Mouse (Mus musculus): Measurements from ENCODE around the gene Ncbp2. TPM values are rescaled to one million over a fixed set of nuclear protein-coding genes. Genes with fewer than 3 reads are reported as not detected.
A peak's percentile ranks its signal among the peaks of the same experiment; 100 is the strongest.
"Not testable (repeated sequence)": the region's sequence is repeated elsewhere in the genome, so short reads cannot be mapped to it uniquely, and the experiment has no call there.

Ncbp2 gene
- polyA plus RNA-seq, 1 experiment from 2014 or later, result 66.7 TPM

DNA sequence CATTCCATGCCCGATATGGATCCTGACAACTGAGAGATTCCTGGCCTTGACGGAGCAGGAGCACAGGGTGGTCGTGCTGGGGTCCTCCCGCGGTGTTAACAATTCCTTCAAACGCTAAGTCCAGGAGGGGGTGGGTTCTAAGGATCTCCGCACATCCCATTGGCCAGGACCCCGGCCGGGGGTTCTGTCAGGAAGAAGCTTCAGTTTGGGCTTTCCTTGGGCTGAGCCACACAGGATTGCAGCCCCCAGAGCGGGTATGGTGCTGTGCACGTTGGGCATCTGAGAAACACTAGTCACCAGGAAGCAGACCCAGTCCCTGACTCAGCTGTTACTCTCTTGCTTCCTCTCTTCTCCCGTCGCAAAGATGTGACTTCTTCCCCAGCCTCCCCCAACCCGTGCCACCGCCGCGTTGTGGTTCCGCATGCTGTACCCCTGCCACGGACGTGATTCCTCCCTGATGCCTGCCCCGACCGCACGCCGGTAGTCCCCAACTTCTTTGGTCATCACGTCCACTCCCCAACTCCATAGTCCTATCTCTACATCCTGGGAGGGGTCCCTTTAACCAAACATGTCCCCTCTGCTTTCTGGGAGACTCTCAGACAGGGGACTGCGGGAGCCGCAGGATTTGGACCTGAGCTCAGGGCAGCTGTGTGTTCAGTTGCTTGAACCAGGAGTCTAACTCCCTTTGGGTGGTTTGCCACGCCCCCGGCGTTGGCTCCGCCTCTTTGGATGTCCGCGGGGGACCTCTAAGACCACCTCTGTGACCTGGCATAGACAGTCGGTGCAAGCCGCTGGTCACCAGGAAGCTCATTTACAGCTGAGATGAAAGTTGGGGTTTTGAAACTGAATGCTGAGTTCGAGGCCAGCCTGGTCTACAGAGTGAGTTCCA lies 13.0 kb upstream of the Ncbp2 start:
- H3K27ac ChIP-seq (replicated peaks), result no peak overlapping the region
- H3K4me1 ChIP-seq, result peaks cover 31% of the 10 kb centered on the region
- peaks cover 53% of the 10 kb centered on the region for H3K27me3 ChIP-seq (replicated peaks)
- peak overlapping the region; percentile 57 for H3K4me3 ChIP-seq
- H3K4me2 ChIP-seq, result peak overlapping the region; percentile 78
- no peak for ATAC-seq (ENCODE audit: extremely low read depth, insufficient number of reproducible peaks, low FRiP score, low TSS enrichment)
- H3K9me3 ChIP-seq, result no peaks in the 10 kb centered on the region
- no peaks in the 10 kb centered on the region for H3K36me3 ChIP-seq
- peak overlapping the region; percentile 73 for H3K9ac ChIP-seq
- 4% methylated on average over 36 of the region's 36 CpGs for WGBS

- ATAC-seq (ENCODE audit: extremely low read depth, insufficient number of reproducible peaks, low FRiP score, low TSS enrichment), result no peak
- no peak overlapping the region for H3K4me2 ChIP-seq
- H3K27ac ChIP-seq (replicated peaks), result no peak overlapping the region
- 76% methylated on average over 4 of the region's 4 CpGs for WGBS
- H3K4me1 ChIP-seq, result peaks cover 31% of the 10 kb centered on the region
- H3K9ac ChIP-seq, result no peak overlapping the region
- H3K27me3 ChIP-seq (replicated peaks), result peaks cover 43% of the 10 kb centered on the region
- H3K36me3 ChIP-seq, result no peaks in the 10 kb centered on the region
- no peak overlapping the region for H3K4me3 ChIP-seq
- H3K9me3 ChIP-seq, result no peaks in the 10 kb centered on the region
These were observed 11.7 kb upstream of the Ncbp2 start for GRCm38 (mm10) chr16:31936568-31936967.

DNA sequence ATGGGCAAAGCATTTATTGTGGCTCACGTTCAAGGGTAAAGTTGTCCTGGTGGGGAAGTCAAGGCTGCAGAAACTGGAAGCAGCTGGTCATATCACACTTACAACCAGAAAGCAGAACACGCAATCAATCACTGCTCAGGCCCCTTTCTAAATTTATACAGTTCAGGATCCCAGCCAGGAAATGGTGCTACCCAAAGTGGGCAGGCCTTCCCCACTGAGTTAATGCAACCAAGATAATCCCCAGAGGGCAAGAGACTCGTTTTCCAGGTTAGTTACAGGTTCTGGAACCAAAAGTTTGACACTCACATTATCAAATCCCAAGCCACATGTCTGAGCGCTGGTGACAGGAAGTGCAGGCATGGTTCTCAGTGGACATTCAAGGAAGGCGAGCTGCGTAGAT lies 9.5 kb upstream of the Ncbp2 start:
- 66% methylated on average over 6 of the region's 6 CpGs for WGBS
- Histone ChIP-seq H3K4me2 (no peak overlapping the region), H3K27me3 (replicated peaks) (peaks cover 28% of the 10 kb centered on the region), H3K36me3 (no peaks in the 10 kb centered on the region), H3K4me3 (no peak overlapping the region), H3K9me3 (no peaks in the 10 kb centered on the region), H3K27ac (replicated peaks) (no peak overlapping the region), H3K9ac (no peak overlapping the region), H3K4me1 (peaks cover 22% of the 10 kb centered on the region)
- no peak for ATAC-seq (ENCODE audit: extremely low read depth, insufficient number of reproducible peaks, low FRiP score, low TSS enrichment)

DNA sequence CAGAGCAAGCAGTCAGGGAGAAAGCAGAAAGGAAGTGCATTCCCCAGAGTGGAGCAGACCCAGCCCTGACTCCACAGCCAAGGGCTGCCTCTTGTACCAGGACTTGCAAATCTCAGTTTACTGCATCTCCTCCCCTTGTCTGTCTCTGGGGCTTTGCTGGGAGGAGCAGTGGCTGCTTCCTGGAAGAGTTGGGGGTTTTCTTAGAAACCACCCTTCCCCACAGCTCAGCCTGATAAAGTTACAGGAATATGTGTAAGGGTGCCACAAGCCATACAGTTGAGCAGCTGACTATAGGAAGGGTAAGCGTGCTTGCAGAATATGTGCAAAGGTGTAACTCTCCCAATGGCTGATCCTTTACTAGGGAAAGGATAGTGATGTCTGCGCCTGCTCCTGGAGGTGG lies 7.7 kb upstream of the Ncbp2 start:
- no peak for ATAC-seq (ENCODE audit: extremely low read depth, insufficient number of reproducible peaks, low FRiP score, low TSS enrichment)
- peaks cover 8% of the 10 kb centered on the region for H3K4me1 ChIP-seq
- H3K27ac ChIP-seq (replicated peaks), result no peak overlapping the region
- no peak overlapping the region for H3K9ac ChIP-seq
- no peaks in the 10 kb centered on the region for H3K9me3 ChIP-seq
- 59% methylated on average over 2 of the region's 2 CpGs for WGBS
- no peak overlapping the region for H3K4me3 ChIP-seq
- H3K36me3 ChIP-seq, result peaks cover 4% of the 10 kb centered on the region; the same call in 1 of the 2 replicates
- H3K4me2 ChIP-seq, result no peak overlapping the region
- H3K27me3 ChIP-seq (replicated peaks), result peaks cover 11% of the 10 kb centered on the region

GRCm38 (mm10) chr16:31943980-31944379 lies 4.3 kb upstream of the Ncbp2 start:
- Histone ChIP-seq H3K9ac (peak overlapping the region; percentile 38), H3K4me1 (peaks cover 28% of the 10 kb centered on the region), H3K9me3 (no peaks in the 10 kb centered on the region), H3K4me2 (no peak overlapping the region), H3K36me3 (peaks cover 8% of the 10 kb centered on the region; the same call in 1 of the 2 replicates), H3K27ac (replicated peaks) (no peak overlapping the region), H3K27me3 (replicated peaks) (no peaks in the 10 kb centered on the region), H3K4me3 (no peak overlapping the region)
- ATAC-seq (ENCODE audit: extremely low read depth, insufficient number of reproducible peaks, low FRiP score, low TSS enrichment), result no peak
- WGBS, result 4% methylated on average over 10 of the region's 10 CpGs

DNA sequence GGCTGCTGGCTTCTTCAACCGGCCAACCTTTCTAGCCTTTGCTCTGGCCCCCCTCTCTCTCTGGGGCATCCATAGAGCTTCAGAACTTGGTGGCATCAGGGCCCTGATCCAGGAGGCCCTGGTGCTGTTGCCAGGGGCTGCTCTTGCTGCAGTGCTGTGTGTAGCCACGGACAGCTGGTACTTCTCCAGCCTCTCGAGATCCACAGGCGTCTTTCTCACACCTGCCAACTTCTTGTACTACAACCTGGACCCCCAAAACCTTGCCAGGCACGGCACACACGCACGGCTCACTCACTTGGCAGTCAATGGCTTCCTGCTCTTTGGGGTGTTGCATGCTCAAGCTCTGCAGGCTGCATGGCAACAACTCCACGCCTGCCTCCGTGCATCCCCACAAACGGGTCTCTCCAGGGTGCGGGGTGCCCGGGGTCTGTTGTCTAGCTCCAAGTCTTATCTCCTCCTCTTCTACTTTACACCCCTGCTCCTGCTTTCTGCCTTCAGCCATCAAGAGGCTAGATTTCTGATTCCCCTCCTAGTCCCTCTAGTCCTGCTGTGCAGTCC lies 3.5 kb upstream of the Ncbp2 start:
- no peak for ATAC-seq (ENCODE audit: extremely low read depth, insufficient number of reproducible peaks, low FRiP score, low TSS enrichment)
- 77% methylated on average over 12 of the region's 12 CpGs for WGBS
- Histone ChIP-seq H3K27me3 (replicated peaks) (no peaks in the 10 kb centered on the region), H3K4me2 (no peak overlapping the region), H3K36me3 (peaks cover 8% of the 10 kb centered on the region; the same call in 1 of the 2 replicates), H3K4me1 (peaks cover 36% of the 10 kb centered on the region), H3K27ac (replicated peaks) (no peak overlapping the region), H3K4me3 (no peak overlapping the region), H3K9ac (no peak overlapping the region), H3K9me3 (no peaks in the 10 kb centered on the region)

DNA sequence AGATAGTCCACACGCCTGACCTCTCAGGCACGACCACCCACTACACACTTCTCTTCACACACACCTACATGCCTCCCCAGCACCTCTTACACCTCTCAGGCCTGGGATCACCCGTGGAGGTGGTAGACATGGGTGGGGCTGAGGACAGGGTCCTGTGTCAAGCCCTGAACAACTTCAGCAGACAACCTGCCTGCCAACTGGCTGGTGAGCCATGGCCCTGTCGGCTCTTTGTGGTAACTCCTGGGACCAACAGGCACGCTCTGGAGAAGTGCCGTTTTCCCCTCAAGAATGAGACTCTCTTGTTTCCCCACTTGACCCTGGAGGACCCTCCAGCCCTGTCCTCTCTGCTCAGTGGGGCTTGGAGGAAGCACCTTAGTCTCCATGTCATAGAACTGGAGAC lies 2.9 kb upstream of the Ncbp2 start:
- Histone ChIP-seq H3K36me3 (peaks cover 13% of the 10 kb centered on the region; the same call in 1 of the 2 replicates), H3K4me1 (peaks cover 38% of the 10 kb centered on the region), H3K27me3 (replicated peaks) (no peaks in the 10 kb centered on the region), H3K4me3 (no peak overlapping the region), H3K4me2 (0 out of 2 replicates have a peak overlapping the region, but pooled peaks have one; percentile 7), H3K9ac (no peak overlapping the region), H3K9me3 (no peaks in the 10 kb centered on the region), H3K27ac (replicated peaks) (no peak overlapping the region)
- ATAC-seq (ENCODE audit: extremely low read depth, insufficient number of reproducible peaks, low FRiP score, low TSS enrichment), result no peak
- WGBS, result 74% methylated on average over 6 of the region's 6 CpGs

GRCm38 (mm10) chr16:31945986-31946385 lies 2.3 kb upstream of the Ncbp2 start:
- H3K4me1 ChIP-seq, result peaks cover 38% of the 10 kb centered on the region
- peak overlapping the region; percentile 74 for H3K4me3 ChIP-seq
- H3K9ac ChIP-seq, result 0 out of 2 replicates have a peak overlapping the region, but pooled peaks have one; percentile 33
- not testable (repeated sequence) for H3K27me3 ChIP-seq (replicated peaks); H3K9me3 ChIP-seq; ATAC-seq (ENCODE audit: extremely low read depth, insufficient number of reproducible peaks, low FRiP score, low TSS enrichment); H3K27ac ChIP-seq (replicated peaks)
- H3K36me3 ChIP-seq, result peaks cover 19% of the 10 kb centered on the region; the same call in 1 of the 2 replicates
- 83% methylated on average over 6 of the region's 6 CpGs for WGBS
- peak overlapping the region; percentile 96 for H3K4me2 ChIP-seq

GRCm38 (mm10) chr16:31947333-31947732 lies 980 bp upstream of the Ncbp2 start:
- Histone ChIP-seq H3K4me3 (peak overlapping the region; percentile 74), H3K4me1 (peaks cover 38% of the 10 kb centered on the region), H3K27me3 (replicated peaks) (no peaks in the 10 kb centered on the region), H3K9me3 (no peaks in the 10 kb centered on the region), H3K27ac (replicated peaks) (peak overlapping the region; percentile 97), H3K4me2 (peak overlapping the region; percentile 96), H3K36me3 (peaks cover 33% of the 10 kb centered on the region), H3K9ac (peak overlapping the region; percentile 97)
- WGBS, result 18% methylated on average over 8 of the region's 8 CpGs
- ATAC-seq (ENCODE audit: extremely low read depth, insufficient number of reproducible peaks, low FRiP score, low TSS enrichment), result no peak

DNA sequence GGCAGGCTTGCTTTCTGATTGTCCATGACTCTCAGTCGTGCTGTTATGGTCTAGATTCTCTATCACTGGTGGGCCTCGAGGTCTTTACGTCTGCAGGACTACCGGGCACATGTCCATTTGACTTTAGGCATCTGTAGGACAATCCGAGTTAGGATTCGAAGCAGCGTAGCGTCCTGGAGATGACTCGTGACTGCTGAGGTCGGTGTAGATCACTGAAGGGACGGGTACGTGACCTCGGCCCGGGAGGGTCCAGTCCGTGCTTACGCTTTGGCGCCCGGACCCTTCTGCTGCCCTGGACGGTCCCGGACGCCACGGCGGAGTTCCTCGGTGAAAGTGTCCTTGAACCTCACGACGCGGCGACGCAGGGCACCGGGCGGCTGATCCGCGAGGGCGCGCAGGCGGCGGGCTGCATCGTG lies 404 bp upstream of the Ncbp2 start:
- Histone ChIP-seq H3K9me3 (no peaks in the 10 kb centered on the region), H3K27ac (replicated peaks) (peak overlapping the region; percentile 97), H3K9ac (peak overlapping the region; percentile 97), H3K4me1 (peaks cover 38% of the 10 kb centered on the region), H3K4me3 (peak overlapping the region; percentile 74), H3K4me2 (peak overlapping the region; percentile 96), H3K36me3 (peaks cover 36% of the 10 kb centered on the region), H3K27me3 (replicated peaks) (no peaks in the 10 kb centered on the region)
- ATAC-seq (ENCODE audit: extremely low read depth, insufficient number of reproducible peaks, low FRiP score, low TSS enrichment), result no peak
- under 1% methylated on average over 38 of the region's 38 CpGs for WGBS

DNA sequence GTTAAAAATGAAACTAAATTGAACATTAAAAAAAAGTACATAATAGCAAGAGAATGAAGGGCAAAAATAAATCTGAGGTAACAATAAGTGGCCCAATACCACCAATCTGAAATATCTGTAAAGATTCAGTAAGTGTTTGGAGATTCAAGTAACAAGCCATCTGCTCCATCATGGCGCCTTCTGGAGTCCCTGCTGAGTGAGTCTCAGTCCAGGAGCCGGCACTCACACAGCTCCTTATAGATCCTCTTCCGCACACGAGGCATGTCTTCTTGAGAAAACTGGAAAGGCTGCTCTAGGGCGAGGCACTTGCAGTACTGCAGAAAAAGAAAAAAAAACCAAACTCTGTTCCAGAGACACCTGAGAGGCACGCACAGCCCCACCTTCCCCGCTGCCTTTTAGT lies 14.9 kb downstream of the Ncbp2 start:
- Histone ChIP-seq H3K9ac (no peak overlapping the region), H3K36me3 (peaks cover 93% of the 10 kb centered on the region), H3K9me3 (no peaks in the 10 kb centered on the region), H3K27ac (replicated peaks) (no peak overlapping the region), H3K4me3 (no peak overlapping the region), H3K27me3 (replicated peaks) (no peaks in the 10 kb centered on the region), H3K4me1 (no peaks in the 10 kb centered on the region), H3K4me2 (no peak overlapping the region)
- 84% methylated on average over 7 of the region's 7 CpGs for WGBS
- no peak for ATAC-seq (ENCODE audit: extremely low read depth, insufficient number of reproducible peaks, low FRiP score, low TSS enrichment)
